Mouse (Mus musculus): Measurements from ENCODE around the gene Vmn1r57. TPM values are rescaled to one million over a fixed set of nuclear protein-coding genes. Genes with fewer than 3 reads are reported as not detected.
"Not testable (repeated sequence)": the region's sequence is repeated elsewhere in the genome, so short reads cannot be mapped to it uniquely, and the experiment has no call there.

Gene Vmn1r57
- not detected in 2 replicates for polyA plus RNA-seq (2016; fragmentation: Nextera tagmentation; extraction: Ambion mirVana)

DNA sequence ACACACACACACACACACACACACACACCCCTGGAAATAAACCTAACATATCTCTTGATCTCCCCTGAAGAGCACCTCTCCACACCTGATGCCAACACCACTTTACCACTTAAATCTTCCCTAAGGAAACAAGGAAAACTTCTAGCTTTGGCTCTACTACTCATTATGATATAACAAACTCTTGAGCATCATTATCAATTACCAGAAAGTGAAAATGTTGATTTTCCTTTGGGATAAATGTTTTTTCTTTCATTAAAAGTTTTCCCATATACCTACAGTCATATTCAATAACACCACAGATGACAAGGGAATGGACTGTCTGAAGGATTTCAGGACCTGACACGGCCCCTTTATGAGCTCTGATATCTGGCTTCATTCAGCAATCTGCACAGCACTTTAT is at the start of gene Vmn1r57:
Gene Vmn1r57, plus strand, starts transcription at position 301 of the 400 bp plus-strand sequence.
- WGBS = 58% methylated on average over 1 of the region's 1 CpGs
- not testable (repeated sequence) for H3K27me3 ChIP-seq; H3K4me1 ChIP-seq; H3K9ac ChIP-seq; H3K27ac ChIP-seq; H3K9me3 ChIP-seq; H3K4me2 ChIP-seq; H3K4me3 ChIP-seq (replicated peaks); H3K36me3 ChIP-seq (replicated peaks); ATAC-seq (ENCODE audit: low FRiP score)

DNA sequence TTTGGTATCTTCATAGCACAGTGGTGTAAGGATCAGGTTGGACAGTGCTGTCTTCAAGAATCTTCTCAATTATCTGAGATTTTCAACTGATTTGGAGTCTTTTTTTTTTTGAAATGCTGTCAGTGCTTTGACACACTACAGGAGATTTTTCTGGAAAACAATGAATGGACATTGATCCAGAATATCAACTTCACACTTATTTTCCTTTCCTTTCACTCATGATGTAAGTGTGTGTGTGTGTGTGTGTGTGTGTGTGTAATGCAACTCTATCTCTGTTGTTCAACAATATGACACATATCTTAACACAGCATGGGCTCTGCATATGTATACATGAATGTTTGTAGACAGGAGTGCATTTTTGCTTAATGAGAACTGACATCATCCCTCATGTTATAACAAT is 21.6 kb upstream of the Vmn1r57 start, which contains the start of gene Vmn1r56:
Gene Vmn1r56, minus strand, starts transcription at position 101 of the 400 bp plus-strand sequence.
- not testable (repeated sequence) for H3K27ac ChIP-seq; H3K9me3 ChIP-seq; H3K4me2 ChIP-seq; H3K4me1 ChIP-seq; H3K36me3 ChIP-seq (replicated peaks); ATAC-seq (ENCODE audit: low FRiP score); H3K4me3 ChIP-seq (replicated peaks); H3K27me3 ChIP-seq; H3K9ac ChIP-seq

DNA sequence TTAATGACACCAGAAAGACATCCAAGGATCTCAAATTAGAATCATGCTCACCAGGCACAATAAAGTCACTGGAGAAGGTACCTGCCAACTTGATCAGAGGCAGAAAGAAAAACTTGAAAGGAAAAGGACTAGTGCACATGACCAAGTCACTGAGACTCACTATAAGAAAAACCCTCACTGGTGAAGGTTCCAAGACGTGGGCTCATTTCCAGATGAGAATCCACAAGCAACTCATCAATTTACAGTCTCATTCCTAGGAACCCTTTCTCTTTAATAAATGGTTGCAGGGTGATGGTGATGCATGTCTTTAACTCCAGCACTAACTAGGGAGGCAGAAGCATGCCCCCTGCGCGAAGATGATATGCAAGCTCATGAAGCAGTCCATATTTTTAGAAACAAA is 44.8 kb downstream of the Vmn1r57 start:
- WGBS = 90% methylated on average over 3 of the region's 3 CpGs

More for the DNA sequence above, 44.8 kb downstream of the Vmn1r57 start:
- Histone ChIP-seq H3K4me2 (no peak overlapping the region), H3K27ac (no peak overlapping the region), H3K4me1 (no peaks in the 10 kb centered on the region), H3K9ac (no peak overlapping the region), H3K4me3 (replicated peaks) (no peak overlapping the region), H3K36me3 (replicated peaks) (no peaks in the 10 kb centered on the region), H3K27me3 (no peaks in the 10 kb centered on the region), H3K9me3 (peaks cover 33% of the 10 kb centered on the region)
- no peak for ATAC-seq (ENCODE audit: low FRiP score)

Other genes starting within 250 kb of the Vmn1r57 start
- gene Sbk3, start 247.3 kb upstream of the Vmn1r57 start, polyA plus RNA-seq (2016; fragmentation: Nextera tagmentation; extraction: Ambion mirVana) = not detected in 2 replicates
- 55.9 and 56.9 TPM in 2 replicates for gene Zfp579, start 222.3 kb upstream of the Vmn1r57 start, polyA plus RNA-seq (2016; fragmentation: Nextera tagmentation; extraction: Ambion mirVana)
- 9.5 and 9.6 TPM in 2 replicates for gene Zfp524, start 204.1 kb upstream of the Vmn1r57 start, polyA plus RNA-seq (2016; fragmentation: Nextera tagmentation; extraction: Ambion mirVana)
- gene Fiz1, start 203.8 kb upstream of the Vmn1r57 start, polyA plus RNA-seq (2016; fragmentation: Nextera tagmentation; extraction: Ambion mirVana) = 64.9 and 67.3 TPM in 2 replicates
- 0.69 TPM in 1 of 2 replicates, not detected in the other for gene Gm44973, start 203.0 kb upstream of the Vmn1r57 start, polyA plus RNA-seq (2016; fragmentation: Nextera tagmentation; extraction: Ambion mirVana)
- gene Zfp865, start 198.1 kb upstream of the Vmn1r57 start, polyA plus RNA-seq (2016; fragmentation: Nextera tagmentation; extraction: Ambion mirVana) = 6.7 and 7.3 TPM in 2 replicates
- gene Ccdc106, start 197.9 kb upstream of the Vmn1r57 start, polyA plus RNA-seq (2016; fragmentation: Nextera tagmentation; extraction: Ambion mirVana) = 11.0 and 12.8 TPM in 2 replicates
- gene 4632433K11Rik, start 184.4 kb upstream of the Vmn1r57 start, polyA plus RNA-seq (2016; fragmentation: Nextera tagmentation; extraction: Ambion mirVana) = not detected in 2 replicates
- 4.0 and 4.5 TPM in 2 replicates for gene Zfp784, start 180.0 kb upstream of the Vmn1r57 start, polyA plus RNA-seq (2016; fragmentation: Nextera tagmentation; extraction: Ambion mirVana)
- 44.9 and 46.3 TPM in 2 replicates for gene Zfp580, start 167.0 kb upstream of the Vmn1r57 start, polyA plus RNA-seq (2016; fragmentation: Nextera tagmentation; extraction: Ambion mirVana)
- 165 and 166 TPM in 2 replicates for gene U2af2, start 156.3 kb upstream of the Vmn1r57 start, polyA plus RNA-seq (2016; fragmentation: Nextera tagmentation; extraction: Ambion mirVana)
- gene Epn1, start 138.3 kb upstream of the Vmn1r57 start, polyA plus RNA-seq (2016; fragmentation: Nextera tagmentation; extraction: Ambion mirVana) = 62.9 and 66.4 TPM in 2 replicates
- not detected in 2 replicates for gene Rfpl4, start 101.5 kb upstream of the Vmn1r57 start, polyA plus RNA-seq (2016; fragmentation: Nextera tagmentation; extraction: Ambion mirVana)
- 0.40 and 0.51 TPM in 2 replicates for gene Rasl2-9, start 92.5 kb upstream of the Vmn1r57 start, polyA plus RNA-seq (2016; fragmentation: Nextera tagmentation; extraction: Ambion mirVana)
- not detected in 2 replicates for gene Vmn1r55, start 68.8 kb upstream of the Vmn1r57 start, polyA plus RNA-seq (2016; fragmentation: Nextera tagmentation; extraction: Ambion mirVana)
- gene Vmn1r56, start 21.7 kb upstream of the Vmn1r57 start, polyA plus RNA-seq (2016; fragmentation: Nextera tagmentation; extraction: Ambion mirVana) = not detected in 2 replicates
- not detected in 2 replicates for gene Gm5065, start 132.0 kb downstream of the Vmn1r57 start, polyA plus RNA-seq (2016; fragmentation: Nextera tagmentation; extraction: Ambion mirVana)
- gene Nlrp2, start 132.5 kb downstream of the Vmn1r57 start, polyA plus RNA-seq (2016; fragmentation: Nextera tagmentation; extraction: Ambion mirVana) = not detected in 2 replicates
- not detected in 2 replicates for gene Vmn1r58, start 194.9 kb downstream of the Vmn1r57 start, polyA plus RNA-seq (2016; fragmentation: Nextera tagmentation; extraction: Ambion mirVana)
- gene Vmn1r59, start 238.3 kb downstream of the Vmn1r57 start, polyA plus RNA-seq (2016; fragmentation: Nextera tagmentation; extraction: Ambion mirVana) = not detected in 2 replicates

Measured in forebrain, embryonic 12.5 days (tissue).